Mouse (Mus musculus): ENCODE data around the gene Gm21411.
"Not testable (repeated sequence)": the region's sequence is repeated elsewhere in the genome, so short reads cannot be mapped to it uniquely, and the experiment has no call there.

The Gm21411 gene

DNA sequence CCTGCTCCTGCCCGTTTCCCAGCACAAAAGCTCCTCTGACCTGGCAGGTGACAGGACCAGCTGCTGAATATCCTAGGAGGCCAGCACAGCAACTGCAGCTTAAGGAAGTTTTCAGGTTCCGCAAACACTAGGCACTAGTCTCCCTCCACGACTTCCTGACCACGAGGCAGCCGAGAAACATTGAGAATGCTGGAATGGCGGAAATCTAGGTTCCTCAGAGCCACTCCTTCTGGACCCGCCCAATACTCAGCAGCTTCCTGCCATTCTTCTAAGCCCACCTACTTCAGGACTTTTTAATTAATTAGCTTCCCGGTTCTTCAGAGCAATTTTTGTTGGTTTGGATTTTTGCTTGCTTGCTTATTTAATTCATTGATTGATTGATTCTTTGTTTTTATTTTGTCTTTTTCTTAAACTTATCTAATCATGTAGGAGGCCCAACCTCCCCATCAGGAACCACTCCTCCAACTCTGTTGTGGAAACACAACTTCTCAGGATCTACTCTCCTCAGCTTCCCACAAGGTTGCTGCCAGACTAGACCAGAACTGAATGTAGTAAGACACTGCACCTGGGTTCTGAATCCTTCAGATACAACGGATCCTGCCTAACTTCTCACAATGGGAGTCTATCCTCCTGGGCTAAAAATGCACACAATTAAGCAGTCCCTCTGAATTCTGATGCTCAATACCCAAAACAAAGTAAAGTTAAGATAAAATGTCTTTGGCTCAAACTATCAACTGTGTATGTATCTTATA, at the start of gene Gm21411:
Gene Gm21411 (minus strand): TSS at position 205 of the 752 bp plus-strand sequence.
- DNase-seq (ENCODE audit: low spot score): not testable (repeated sequence)

DNA sequence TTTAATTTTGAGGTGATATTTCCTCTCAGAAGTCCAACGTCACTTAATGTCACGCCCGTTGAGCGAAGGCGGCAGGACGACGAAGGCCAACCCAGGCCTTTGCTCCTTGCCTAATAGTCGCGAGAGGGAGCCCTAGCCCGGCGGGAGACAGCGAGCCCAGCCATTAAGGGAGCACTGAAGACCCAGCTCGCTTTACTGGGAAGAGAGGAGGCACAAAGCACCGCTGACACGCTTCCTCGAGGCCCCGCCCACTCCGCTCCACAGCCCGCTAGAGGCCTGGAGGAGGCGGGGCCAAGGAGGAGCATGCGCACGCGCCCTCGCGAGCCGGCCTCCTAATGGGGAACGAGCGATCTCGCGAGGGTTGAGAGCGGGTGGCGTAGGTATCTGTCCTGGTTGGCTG, 32.3 kb upstream of the Gm21411 start:
- peak; percentile 49 for DNase-seq (ENCODE audit: low spot score)

DNA sequence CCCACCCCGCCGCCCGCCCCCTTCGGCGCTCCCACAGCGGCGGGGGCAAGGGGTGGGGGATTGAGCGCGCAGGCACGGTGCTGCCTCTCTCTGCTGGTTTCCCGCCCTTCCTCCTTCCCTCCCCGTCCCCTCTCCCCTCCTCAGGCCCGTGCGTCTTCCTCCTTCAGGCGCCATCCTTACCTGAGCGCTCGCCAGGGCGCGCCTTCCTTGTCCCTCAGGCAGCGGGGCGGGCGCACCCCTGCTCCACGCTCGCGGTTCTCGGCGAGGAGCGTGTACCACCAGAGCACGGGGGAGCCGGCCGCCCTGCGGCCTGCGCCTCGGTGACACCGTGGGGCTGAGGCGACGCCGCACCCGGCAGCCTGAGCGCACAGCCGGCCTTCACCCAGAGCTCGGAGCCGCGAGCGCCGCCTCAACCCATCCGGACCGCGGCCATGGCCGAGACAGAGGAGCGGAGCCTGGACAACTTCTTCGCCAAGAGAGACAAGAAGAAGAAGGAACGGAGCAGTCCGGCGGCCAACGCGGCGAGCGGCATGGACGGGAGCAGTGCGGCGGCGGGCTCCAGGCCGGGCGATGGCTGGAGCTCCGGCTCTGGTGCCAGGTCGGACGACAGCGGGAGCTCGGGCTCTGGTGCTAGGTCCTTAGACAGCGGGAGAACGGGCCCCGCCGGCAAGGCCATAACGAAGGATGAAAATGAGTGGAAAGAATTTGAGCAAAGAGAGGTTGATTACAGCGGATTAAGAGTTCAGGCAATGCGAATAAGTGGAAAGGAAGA, 23.1 kb upstream of the Gm21411 start:
- DNase-seq (ENCODE audit: low spot score): peak; percentile 56

DNA sequence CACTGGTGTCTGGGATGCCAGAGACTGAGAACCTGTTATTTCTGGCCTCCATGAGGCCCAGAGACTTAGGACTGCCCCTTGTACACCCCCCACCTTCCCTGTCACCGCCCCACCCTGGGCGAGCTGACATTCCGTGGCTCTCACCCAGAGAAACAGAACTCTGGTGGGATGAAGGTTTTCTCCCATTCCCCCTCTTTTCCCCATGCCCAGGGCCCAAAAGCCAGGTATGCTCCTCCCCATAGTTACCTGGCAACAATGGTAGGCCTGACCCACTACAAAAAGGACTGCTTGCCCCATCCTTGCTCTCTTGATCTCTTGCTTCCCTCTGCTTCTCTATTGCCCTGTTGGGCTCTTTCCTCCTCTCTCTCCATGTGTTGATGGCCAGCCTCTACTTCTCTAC, 5.8 kb upstream of the Gm21411 start:
- DNase-seq (ENCODE audit: low spot score): no peak

DNA sequence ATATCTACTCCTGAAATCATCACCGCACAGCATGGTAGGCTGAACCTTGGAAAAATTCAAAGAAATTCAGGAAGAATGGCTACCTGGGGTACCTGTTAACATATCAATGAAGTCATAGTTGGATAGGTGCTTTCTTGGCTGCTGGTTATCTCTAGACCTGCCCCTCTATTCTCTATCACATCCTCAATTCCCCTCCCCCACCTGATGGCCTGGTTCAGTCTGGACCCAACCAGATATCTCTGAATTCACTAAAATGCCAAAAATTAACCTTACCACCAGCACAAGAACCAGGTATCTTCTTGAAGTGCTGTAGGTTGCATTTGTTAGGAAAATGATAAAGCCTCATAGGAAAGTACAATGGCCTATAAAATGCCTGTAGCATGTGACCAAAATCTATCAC, 1.3 kb downstream of the Gm21411 start:
- not testable (repeated sequence) for DNase-seq (ENCODE audit: low spot score)

DNA sequence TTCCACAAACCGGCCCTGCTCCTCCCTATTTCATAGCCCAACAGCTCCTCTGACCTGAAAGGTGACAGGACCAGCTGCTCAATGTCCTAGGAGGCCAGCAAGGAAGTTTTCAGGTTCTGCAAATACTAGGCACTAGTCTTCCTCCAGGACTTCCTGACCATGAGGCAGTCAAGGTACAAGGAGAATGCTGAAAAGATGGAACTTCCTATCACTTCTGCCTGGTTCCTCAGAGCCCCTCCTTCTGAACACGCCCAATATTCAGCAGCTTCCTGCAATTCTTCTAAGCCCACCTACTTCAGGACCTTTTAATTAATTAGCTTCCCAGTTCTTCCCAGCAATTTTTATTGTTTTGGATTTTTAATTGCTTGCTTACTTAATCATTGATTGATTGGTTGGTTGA, 4.6 kb downstream of the Gm21411 start:
- DNase-seq (ENCODE audit: low spot score): not testable (repeated sequence)

DNA sequence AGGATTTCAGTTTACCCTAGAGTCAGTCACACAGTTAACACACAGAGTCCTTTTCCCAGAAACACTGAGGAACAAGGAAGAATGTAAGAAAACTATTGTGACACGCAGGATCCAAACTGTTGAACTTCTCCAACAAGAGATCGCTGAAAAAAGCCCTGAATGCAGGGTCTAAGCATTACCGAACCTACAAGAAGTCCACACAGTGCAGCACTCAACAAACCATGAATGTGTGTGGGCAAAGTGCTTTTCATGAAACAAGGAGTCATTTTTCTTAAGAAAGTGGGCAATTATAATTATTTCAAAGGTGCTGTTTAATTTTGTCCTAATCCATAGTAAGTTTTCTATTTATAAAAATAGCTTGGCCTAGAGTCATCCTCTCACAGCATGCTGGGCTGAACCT, 6.3 kb downstream of the Gm21411 start:
- not testable (repeated sequence) for DNase-seq (ENCODE audit: low spot score)

All from testis, postnatal 14 days (tissue).